ENCODE assay signal across 14 mouse cellular contexts in genomic region chr9:113903136-113903535, GRCm38 (mm10). TPM values are rescaled to one million over a fixed set of nuclear protein-coding genes. Genes with fewer than 3 reads are reported as not detected.
A peak's percentile ranks its signal among the peaks of the same experiment; 100 is the strongest.
DNase-seq lines count a peak whose midpoint lies in the region; ATAC-seq and TF ChIP-seq lines count a peak whose summit lies in the region.
"Had no signal": no experiment of that assay in that cellular context is flagged by ENCODE, and none has a peak within 500 bp of the region (broad histone marks: within the 10 kb centered on the region; RNA-seq: fewer than 3 reads in every experiment).

No protein-coding gene starts in this region.

- DNase-seq in heart, postnatal 36 days, result no peak
- peak; percentile 8 for DNase-seq in midbrain, embryonic 14.5 days
- DNase-seq in heart, postnatal 4 days, result peak; percentile 37
- no peak for DNase-seq in stomach, postnatal 0 days (ENCODE audit: low spot score)
- no peak for DNase-seq in neural tube, embryonic 10.5 days (ENCODE audit: extremely low spot score, low spot score)
- DNase-seq: gastrocnemius, adult 2 months; kidney, adult 2 months; liver, embryonic 13.5 days; thymus, adult 2 months had no signal

- no peak overlapping the region for H3K4me2 ChIP-seq in heart, embryonic 13.5 days
- no peak overlapping the region for H3K4me2 ChIP-seq in midbrain, embryonic 14.5 days (ENCODE audit: low read length)
- no peak overlapping the region for H3K4me2 ChIP-seq in midbrain, embryonic 13.5 days (replicated peaks)
- H3K4me2 ChIP-seq in stomach, postnatal 0 days (replicated peaks; ENCODE audit: low read depth), result no peak overlapping the region
- H3K4me2 ChIP-seq: embryonic facial prominence, embryonic 15.5 days; forebrain, embryonic 13.5 days; liver, embryonic 13.5 days; midbrain, embryonic 12.5 days had no signal

- no peaks in the 10 kb centered on the region for H3K27me3 ChIP-seq in heart, embryonic 13.5 days (replicated peaks)
- no peaks in the 10 kb centered on the region for H3K27me3 ChIP-seq in midbrain, embryonic 14.5 days (ENCODE audit: control insufficient read depth, insufficient read depth, low read length)
- H3K27me3 ChIP-seq in midbrain, embryonic 13.5 days, result no peaks in the 10 kb centered on the region
- no peaks in the 10 kb centered on the region for H3K27me3 ChIP-seq in stomach, postnatal 0 days (ENCODE audit: control insufficient read depth, insufficient read depth, low read length)
- H3K27me3 ChIP-seq: embryonic facial prominence, embryonic 15.5 days; forebrain, embryonic 13.5 days; liver, embryonic 13.5 days; midbrain, embryonic 12.5 days had no signal

- peaks cover 78% of the 10 kb centered on the region for H3K36me3 ChIP-seq in heart, embryonic 13.5 days
- H3K36me3 ChIP-seq in midbrain, embryonic 14.5 days (ENCODE audit: control insufficient read depth, insufficient read depth, low read length), result peaks cover 87% of the 10 kb centered on the region
- H3K36me3 ChIP-seq in midbrain, embryonic 13.5 days, result peaks cover 88% of the 10 kb centered on the region
- H3K36me3 ChIP-seq in stomach, postnatal 0 days (ENCODE audit: control insufficient read depth, insufficient read depth, low read length), result peaks cover 3% of the 10 kb centered on the region; the same call in 1 of the 2 replicates

- TF ChIP-seq EP300 in stomach, postnatal 0 days (optimal IDR thresholded peaks at IDR 0.05), result no peak

- H3K27ac ChIP-seq in heart, embryonic 13.5 days (replicated peaks), result peak overlapping the region; percentile 44
- H3K27ac ChIP-seq in midbrain, embryonic 14.5 days (replicated peaks; ENCODE audit: low read depth, low read length), result no peak overlapping the region
- H3K27ac ChIP-seq in midbrain, embryonic 13.5 days, result no peak overlapping the region
- H3K27ac ChIP-seq in stomach, postnatal 0 days (replicated peaks), result no peak overlapping the region
- H3K27ac ChIP-seq: embryonic facial prominence, embryonic 15.5 days; forebrain, embryonic 13.5 days; gastrocnemius, adult 2 months; liver, embryonic 13.5 days; midbrain, embryonic 12.5 days had no signal

- no peak for ATAC-seq in heart, embryonic 13.5 days (ENCODE audit: extremely low read depth, insufficient number of reproducible peaks, low FRiP score, low TSS enrichment)
- ATAC-seq in midbrain, embryonic 14.5 days (ENCODE audit: low FRiP score, low TSS enrichment), result no peak
- no peak for ATAC-seq in midbrain, embryonic 13.5 days
- ATAC-seq in stomach, postnatal 0 days (ENCODE audit: low FRiP score, low TSS enrichment), result 0 out of 2 replicates have a peak, but pooled peaks have one; percentile 38
- ATAC-seq: forebrain, embryonic 13.5 days had no signal

- H3K9ac ChIP-seq in heart, embryonic 13.5 days, result no peak overlapping the region
- H3K9ac ChIP-seq in midbrain, embryonic 14.5 days (replicated peaks; ENCODE audit: low read length), result no peak overlapping the region
- H3K9ac ChIP-seq in midbrain, embryonic 13.5 days (replicated peaks), result no peak overlapping the region
- H3K9ac ChIP-seq in stomach, postnatal 0 days (ENCODE audit: low read length), result no peak overlapping the region
- H3K9ac ChIP-seq: embryonic facial prominence, embryonic 15.5 days; forebrain, embryonic 13.5 days; liver, embryonic 13.5 days; midbrain, embryonic 12.5 days had no signal

- WGBS in heart, embryonic 13.5 days, result 64% methylated on average over 4 of the region's 4 CpGs
- 92% methylated on average over 4 of the region's 4 CpGs for WGBS in midbrain, embryonic 14.5 days
- WGBS in midbrain, embryonic 13.5 days, result 87% methylated on average over 4 of the region's 4 CpGs
- WGBS in stomach, postnatal 0 days, result 47% methylated on average over 4 of the region's 4 CpGs

- intact Hi-C loops in heart, postnatal 36 days (cut with DNase I), result no loop called here

- H3K9me3 ChIP-seq in heart, embryonic 13.5 days, result no peaks in the 10 kb centered on the region
- H3K9me3 ChIP-seq in midbrain, embryonic 14.5 days (ENCODE audit: control insufficient read depth, low read length), result no peaks in the 10 kb centered on the region
- H3K9me3 ChIP-seq in midbrain, embryonic 13.5 days, result no peaks in the 10 kb centered on the region
- no peaks in the 10 kb centered on the region for H3K9me3 ChIP-seq in stomach, postnatal 0 days (ENCODE audit: control insufficient read depth, low read length)
- H3K9me3 ChIP-seq: embryonic facial prominence, embryonic 15.5 days; forebrain, embryonic 13.5 days; liver, embryonic 13.5 days; midbrain, embryonic 12.5 days had no signal

- H3K4me3 ChIP-seq in heart, embryonic 13.5 days, result no peak overlapping the region
- no peak overlapping the region for H3K4me3 ChIP-seq in midbrain, embryonic 14.5 days (replicated peaks; ENCODE audit: low read depth, low read length)
- H3K4me3 ChIP-seq in midbrain, embryonic 13.5 days (replicated peaks), result no peak overlapping the region
- H3K4me3 ChIP-seq in stomach, postnatal 0 days (ENCODE audit: low read depth, low read length), result no peak overlapping the region
- H3K4me3 ChIP-seq: embryonic facial prominence, embryonic 15.5 days; forebrain, embryonic 13.5 days; gastrocnemius, adult 2 months; liver, embryonic 13.5 days; midbrain, embryonic 12.5 days had no signal

- H3K4me1 ChIP-seq in heart, embryonic 13.5 days, result no peaks in the 10 kb centered on the region; the same call in 1 of the 2 replicates
- H3K4me1 ChIP-seq in midbrain, embryonic 14.5 days (ENCODE audit: control insufficient read depth, insufficient read depth, low read length), result no peaks in the 10 kb centered on the region
- H3K4me1 ChIP-seq in midbrain, embryonic 13.5 days (replicated peaks), result no peaks in the 10 kb centered on the region
- H3K4me1 ChIP-seq in stomach, postnatal 0 days (replicated peaks; ENCODE audit: control insufficient read depth, insufficient read depth), result no peaks in the 10 kb centered on the region
- H3K4me1 ChIP-seq: embryonic facial prominence, embryonic 15.5 days; forebrain, embryonic 13.5 days; liver, embryonic 13.5 days; midbrain, embryonic 12.5 days had no signal

- no peak for TF ChIP-seq CTCF in stomach, postnatal 0 days (IDR thresholded peaks at IDR 0.05; ENCODE audit: low read depth)

RNA-seq across cellular contexts. Expression of gene Ubp1, which starts 27.6 kb away (rescaled TPM):
- polyA plus RNA-seq in heart, embryonic 13.5 days (2015; fragmentation: Nextera tagmentation; extraction: Ambion mirVana), result 21.1 and 22.2 TPM in 2 replicates
- 10 to 100 TPM; 24.9 to 25.7 TPM for total RNA-seq in heart, postnatal 36 days (2021)
- 31.9 and 39.0 TPM in 2 replicates for polyA plus RNA-seq in midbrain, embryonic 14.5 days (2014; fragmentation: Nextera tagmentation; extraction: Ambion mirVana)
- polyA plus RNA-seq in midbrain, embryonic 13.5 days (2015; fragmentation: Nextera tagmentation; extraction: Ambion mirVana), result 32.5 and 37.6 TPM in 2 replicates
- 10 to 100 TPM; 39.1 to 39.8 TPM for total RNA-seq in heart, postnatal 4 days (2021)
- polyA plus RNA-seq in stomach, postnatal 0 days (2015; fragmentation: Nextera tagmentation; extraction: Ambion mirVana), result 14.4 and 16.5 TPM in 2 replicates

Comparison
In these comparisons a context has a peak if more than half of its experiments do, and no peak if none do; other contexts are left out.
1. DNase-seq: peak in midbrain, embryonic 14.5 days (single experiment) and heart, postnatal 4 days (single experiment); none in heart, postnatal 36 days (0 of 2), stomach, postnatal 0 days (single experiment) and neural tube, embryonic 10.5 days (single experiment).